Mouse (Mus musculus): Measurements from ENCODE around the gene Hoxc4. TPM values are rescaled to one million over a fixed set of nuclear protein-coding genes. Genes with fewer than 3 reads are reported as not detected.

Hoxc4 gene
- polyA plus RNA-seq (2017; shearing (Covaris generic)) = not detected

DNA sequence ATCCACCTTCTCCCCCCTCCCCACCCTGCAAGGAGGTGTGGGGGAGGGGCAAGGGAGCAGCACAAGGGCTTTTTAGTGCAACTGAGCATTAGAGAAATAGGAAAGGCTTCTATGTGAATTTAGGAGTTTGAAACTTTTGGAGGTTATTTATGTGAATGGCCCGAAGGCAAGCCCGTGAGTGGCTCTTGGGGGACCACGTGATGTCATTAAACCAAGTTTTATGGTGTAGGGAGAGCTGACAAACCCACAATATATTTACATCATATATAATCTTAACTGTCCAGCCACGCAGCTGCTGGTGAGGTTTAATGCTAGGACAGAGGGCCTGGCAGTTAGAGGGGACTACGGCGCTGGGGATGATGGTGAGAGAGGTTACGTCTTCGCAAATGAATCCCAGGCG, at the start of gene Hoxc4:
TSS of gene Hoxc4 (plus strand) at position 299 of the 400 bp plus-strand sequence.

DNA sequence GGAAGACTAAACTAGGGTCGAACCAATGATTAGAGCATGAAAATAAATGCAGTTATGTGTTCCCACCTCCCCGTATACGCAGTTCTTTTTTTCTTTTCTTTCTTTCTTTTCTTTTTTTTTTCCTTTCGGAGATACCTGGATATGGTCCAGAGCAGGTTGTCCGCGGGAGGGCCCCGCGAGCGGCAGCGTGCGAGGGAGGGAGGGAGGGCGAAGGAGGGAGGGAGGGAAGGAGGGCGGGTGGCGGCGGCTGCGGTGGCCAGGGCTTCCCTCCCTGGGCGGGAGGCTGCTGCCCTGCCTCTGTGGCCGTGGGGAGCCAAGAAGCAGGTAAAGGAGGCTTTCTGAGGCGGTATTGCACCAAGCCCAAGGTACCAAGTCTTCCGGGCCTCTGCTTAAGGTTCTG, 42.6 kb upstream of the Hoxc4 start, which contains the start of gene Hoxc9:
TSS of gene Hoxc9 (plus strand) at position 269 of the 400 bp plus-strand sequence.

DNA sequence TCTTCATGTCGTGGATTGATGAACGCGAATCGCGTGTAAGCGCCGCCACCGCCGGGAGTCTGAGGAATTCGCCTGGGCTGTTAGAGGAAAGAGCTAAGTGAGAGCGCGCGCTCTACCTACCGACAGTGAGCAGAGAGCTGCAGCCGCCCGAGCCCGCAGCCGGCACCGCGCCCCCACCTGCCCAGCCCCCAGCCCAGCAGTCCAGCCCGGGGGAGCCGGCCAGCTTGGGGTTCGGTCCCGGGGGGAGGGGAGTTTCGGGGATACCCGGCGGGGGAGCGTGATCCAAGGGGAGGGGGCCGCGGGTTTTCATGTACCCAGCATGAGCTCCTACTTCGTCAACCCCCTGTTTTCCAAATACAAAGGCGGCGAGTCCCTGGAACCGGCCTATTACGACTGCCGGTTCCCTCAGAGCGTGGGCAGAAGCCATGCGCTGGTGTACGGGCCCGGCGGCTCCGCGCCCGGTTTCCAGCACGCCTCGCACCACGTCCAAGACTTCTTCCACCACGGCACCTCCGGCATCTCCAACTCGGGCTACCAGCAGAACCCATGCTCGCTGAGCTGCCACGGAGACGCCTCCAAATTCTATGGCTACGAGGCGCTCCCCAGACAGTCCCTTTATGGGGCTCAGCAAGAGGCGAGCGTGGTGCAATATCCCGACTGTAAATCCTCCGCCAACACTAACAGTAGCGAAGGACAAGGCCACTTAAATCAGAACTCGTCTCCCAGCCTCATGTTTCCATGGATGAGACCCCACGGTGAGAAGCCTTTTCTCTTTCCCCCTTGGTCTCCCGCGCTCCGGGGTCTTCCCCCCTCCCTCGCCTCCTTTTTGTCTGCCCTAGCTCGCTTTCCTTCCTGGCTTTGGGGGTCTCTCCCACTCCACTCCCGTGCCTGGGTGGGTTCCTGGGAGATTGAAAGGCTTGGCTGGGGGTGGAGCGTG, 28.0 kb upstream of the Hoxc4 start, which contains the start of gene Hoxc8:
TSS of gene Hoxc8 (plus strand) at position 147 of the 937 bp plus-strand sequence.

DNA sequence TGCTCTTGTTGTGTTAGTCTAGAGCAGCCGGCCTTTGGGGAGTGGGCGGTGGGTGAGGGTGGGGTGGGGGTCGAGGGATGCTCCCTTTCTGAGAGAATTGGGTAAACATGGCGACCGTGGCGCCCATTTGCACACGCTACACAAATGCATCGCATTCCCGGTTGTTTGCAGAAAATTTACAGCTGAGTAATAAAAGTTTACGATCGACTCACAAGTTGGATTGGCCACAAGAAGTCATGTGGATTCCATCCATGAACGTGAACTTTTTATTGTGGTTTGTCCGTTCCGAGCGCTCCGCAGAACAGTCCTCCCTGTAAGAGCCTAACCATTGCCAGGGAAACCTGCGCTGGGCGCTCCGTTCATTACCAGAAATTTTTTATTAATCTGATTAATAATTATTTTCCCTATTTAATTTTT, 20.8 kb upstream of the Hoxc4 start, which contains the start of gene Hoxc6:
TSS of gene Hoxc6 (plus strand) at position 319 of the 417 bp plus-strand sequence.

Other genes starting within 250 kb of the Hoxc4 start
- gene Hoxc13, start 97.8 kb upstream of the Hoxc4 start, polyA plus RNA-seq (2017; shearing (Covaris generic)) = not detected
- not detected for gene Hoxc12, start 82.2 kb upstream of the Hoxc4 start, polyA plus RNA-seq (2017; shearing (Covaris generic))
- gene Hoxc11, start 64.5 kb upstream of the Hoxc4 start, polyA plus RNA-seq (2017; shearing (Covaris generic)) = not detected
- not detected for gene Hoxc10, start 52.1 kb upstream of the Hoxc4 start, polyA plus RNA-seq (2017; shearing (Covaris generic))
- not detected for gene Hoxc5, start 51.5 kb upstream of the Hoxc4 start, polyA plus RNA-seq (2017; shearing (Covaris generic))
- not detected for gene Hoxc9, start 42.5 kb upstream of the Hoxc4 start, polyA plus RNA-seq (2017; shearing (Covaris generic))
- not detected for gene Hoxc8, start 28.3 kb upstream of the Hoxc4 start, polyA plus RNA-seq (2017; shearing (Covaris generic))
- gene Hoxc6, start 20.7 kb upstream of the Hoxc4 start, polyA plus RNA-seq (2017; shearing (Covaris generic)) = not detected
- 12.6 TPM for gene Smug1, start 148.2 kb downstream of the Hoxc4 start, polyA plus RNA-seq (2017; shearing (Covaris generic))
- gene Cbx5, start 220.9 kb downstream of the Hoxc4 start, polyA plus RNA-seq (2017; shearing (Covaris generic)) = 22.5 TPM
- 147 TPM for gene Hnrnpa1, start 221.5 kb downstream of the Hoxc4 start, polyA plus RNA-seq (2017; shearing (Covaris generic))
- gene Nfe2, start 239.5 kb downstream of the Hoxc4 start, polyA plus RNA-seq (2017; shearing (Covaris generic)) = 1.1 TPM